Mouse (Mus musculus) forebrain, embryonic 15.5 days (tissue): ENCODE data around the gene Gm10413. TPM values are rescaled to one million over a fixed set of nuclear protein-coding genes. Genes with fewer than 3 reads are reported as not detected.
"Not testable (repeated sequence)": the region's sequence is repeated elsewhere in the genome, so short reads cannot be mapped to it uniquely, and the experiment has no call there.

Experiments used
- ATAC-seq: fragments of 200-750 bp; cut with Nextera tagmentation; replicated peaks from 2 replicates; pipeline ENCODE4 v1.8.0; 2017; ENCODE audit warnings: mild to moderate bottlenecking, moderate TSS enrichment, moderate library complexity
- H3K27ac ChIP-seq: fragments of 300-500 bp; sonication (generic); replicated peaks from 2 replicates; pipeline ENCODE4 v1.5.1; 2015; ENCODE audit warnings: mild to moderate bottlenecking, inconsistent platforms
- H3K27me3 ChIP-seq: fragments of 300-500 bp; sonication (generic); 2 replicates; pipeline ENCODE4 v1.6.1; 2015; ENCODE audit warnings: inconsistent platforms
- H3K36me3 ChIP-seq: fragments of 300-500 bp; sonication (generic); 2 replicates; pipeline ENCODE4 v1.6.1; 2015; ENCODE audit warnings: mild to moderate bottlenecking, inconsistent platforms
- H3K4me1 ChIP-seq: fragments of 300-500 bp; sonication (generic); 2 replicates; pipeline ENCODE4 v1.6.1; 2015; ENCODE audit warnings: inconsistent platforms
- H3K4me2 ChIP-seq: fragments of 300-500 bp; sonication (generic); replicated peaks from 2 replicates; pipeline ENCODE4 v1.6.1; 2015; ENCODE audit warnings: mild to moderate bottlenecking, inconsistent platforms
- H3K4me3 ChIP-seq: fragments of 300-500 bp; sonication (generic); 2 replicates; pipeline ENCODE4 v1.5.1; 2015; ENCODE audit warnings: mild to moderate bottlenecking, inconsistent platforms
- H3K9ac ChIP-seq: fragments of 300-500 bp; sonication (generic); replicated peaks from 2 replicates; pipeline ENCODE4 v1.6.1; 2015; ENCODE audit warnings: mild to moderate bottlenecking, inconsistent platforms
- H3K9me3 ChIP-seq: fragments of 300-500 bp; sonication (generic); 2 replicates; pipeline ENCODE4 v1.6.1; 2016; ENCODE audit warnings: inconsistent platforms
- WGBS: fragments of 180-500 bp; shearing (Covaris S2); methylation state at CpG from one replicate; pipeline ENCODE4 v1.1.7; 2015; ENCODE audit warnings: mixed read lengths; 5-methylcytosine and 5-hydroxymethylcytosine counted together
- polyA plus RNA-seq: library from polyadenylated mRNA; unstranded; fragments of >200 nt; fragmentation: Nextera tagmentation; extraction: Ambion mirVana; gene quantifications from 2 replicates; pipeline ENCODE4 v1.2.1, GENCODE M21; 2015

Gene Gm10413
- polyA plus RNA-seq = not detected in 2 replicates

GRCm38 (mm10) chr14:3394793-3395192 lies at the start of gene Gm10413:
Gm10413 (plus strand) TSS chr14:3395093.
- H3K9ac ChIP-seq, H3K36me3 ChIP-seq, H3K4me1 ChIP-seq, H3K4me2 ChIP-seq, H3K27me3 ChIP-seq, H3K9me3 ChIP-seq, H3K4me3 ChIP-seq, H3K27ac ChIP-seq, ATAC-seq: not testable (repeated sequence)
- no CpG with 5 or more reads among the region's 2 CpGs for WGBS

GRCm38 (mm10) chr14:3412314-3412713 lies 17.4 kb downstream of the Gm10413 start, which contains the start of gene Gm10409:
Gm10409 (plus strand) TSS chr14:3412614.
- not testable (repeated sequence) for H3K9ac ChIP-seq, H3K4me1 ChIP-seq, H3K27me3 ChIP-seq, H3K9me3 ChIP-seq, H3K4me2 ChIP-seq, ATAC-seq, H3K27ac ChIP-seq, H3K4me3 ChIP-seq, H3K36me3 ChIP-seq
- WGBS = no CpG with 5 or more reads among the region's 32 CpGs

- not testable (repeated sequence) for H3K27ac ChIP-seq, H3K27me3 ChIP-seq, H3K9ac ChIP-seq, H3K36me3 ChIP-seq, H3K9me3 ChIP-seq, ATAC-seq, H3K4me3 ChIP-seq, H3K4me2 ChIP-seq, H3K4me1 ChIP-seq
- no CpG with 5 or more reads among the region's 2 CpGs for WGBS
Observed at GRCm38 (mm10) chr14:3427803-3428202, 32.9 kb downstream of the Gm10413 start, which contains the start of gene Gm3005. Gm3005 (plus strand) TSS chr14:3428103.

- no CpG with 5 or more reads among the region's 3 CpGs for WGBS
- not testable (repeated sequence) for H3K4me3 ChIP-seq
Observed at GRCm38 (mm10) chr14:3449079-3449478, 54.2 kb downstream of the Gm10413 start, which contains the start of gene Gm10408. Gm10408 (plus strand) TSS chr14:3449379.

More at GRCm38 (mm10) chr14:3449079-3449478, 54.2 kb downstream of the Gm10413 start, which contains the start of gene Gm10408:
- not testable (repeated sequence) for H3K9ac ChIP-seq, H3K27ac ChIP-seq, H3K9me3 ChIP-seq, H3K27me3 ChIP-seq, H3K4me2 ChIP-seq, H3K36me3 ChIP-seq, H3K4me1 ChIP-seq, ATAC-seq

Other genes with a start within 250 kb of the Gm10413 start
- 0.24 TPM in 1 of 2 replicates, not detected in the other for gene Gm5795, start 206.8 kb upstream of the Gm10413 start, polyA plus RNA-seq
- 16.1 and 16.2 TPM in 2 replicates for gene D830030K20Rik, start 186.6 kb upstream of the Gm10413 start, polyA plus RNA-seq
- gene Gm2956, start 62.5 kb upstream of the Gm10413 start, polyA plus RNA-seq = not detected in 2 replicates
- gene Gm10409, start 17.5 kb downstream of the Gm10413 start, polyA plus RNA-seq = 11.3 and 12.4 TPM in 2 replicates
- gene Gm3005, start 33.0 kb downstream of the Gm10413 start, polyA plus RNA-seq = 6.2 and 7.2 TPM in 2 replicates
- gene Gm10408, start 54.3 kb downstream of the Gm10413 start, polyA plus RNA-seq = not detected in 2 replicates
- not detected in 2 replicates for gene Gm3012, start 239.4 kb downstream of the Gm10413 start, polyA plus RNA-seq